Mouse (Mus musculus) kidney, adult 2 months (tissue): ENCODE measurements at regions not wholly inside any gene's neighbourhood (a gene's known extent, or its start where the extent isn't known, plus 50 kb on each side); places are given as distances from the start of the nearest gene placed in this dataset.

Experiments
- CTCF ChIP-seq: fragments of 200-500 bp; conservative IDR thresholded peaks from 2 replicates; pipeline ENCODE4 v1.5.1; 2011; ENCODE audit warnings: low read depth, mild to moderate bottlenecking, control low read depth, low read length, moderate library complexity, mixed read lengths; ENCODE audit not compliant: insufficient read depth, insufficient read length
- POLR2A ChIP-seq: fragments of 200-500 bp; IDR thresholded peaks from one replicate; pipeline ENCODE4 v1.6.1; 2011; ENCODE audit warnings: low read depth, low read length, control low read depth

- no peak for TF ChIP-seq CTCF
- no peak for TF ChIP-seq POLR2A
Measured at GRCm38 (mm10) chr1:71864749-71865148, 211.7 kb upstream of the Fn1 start.
